Mouse (Mus musculus) layer of hippocampus, adult 11-12 months (tissue): Measurements from ENCODE around the gene Kbtbd2.

Experiments used
- DNase-seq: peaks from one replicate; pipeline ENCODE4 v3.0.0; 2022; ENCODE audit warnings: low spot score

Kbtbd2 gene

GRCm38 (mm10) chr6:56785068-56785467 lies 12.5 kb downstream of the Kbtbd2 start:
- DNase-seq: no peak

GRCm38 (mm10) chr6:56783561-56784272 lies 13.9 kb downstream of the Kbtbd2 start:
- DNase-seq: no peak

DNA sequence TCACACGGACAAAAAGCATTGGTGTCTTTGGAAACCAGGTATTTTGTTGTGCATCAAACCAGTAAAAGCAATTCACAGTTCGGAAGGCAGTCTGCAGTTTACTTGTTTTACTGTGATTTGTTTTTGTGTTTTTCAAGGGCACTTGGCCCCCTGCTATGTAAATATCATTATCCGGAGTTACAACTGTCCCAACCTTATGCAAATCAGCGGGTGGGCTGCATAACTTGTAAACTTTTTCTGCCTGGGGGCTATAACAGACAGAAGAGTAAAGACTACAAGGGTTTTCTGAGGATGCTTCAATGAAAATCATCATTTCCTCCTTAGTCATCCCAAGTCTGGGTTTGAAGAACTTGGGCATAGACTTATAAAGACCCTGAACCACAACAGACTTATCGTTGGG lies 18.0 kb downstream of the Kbtbd2 start:
- DNase-seq: no peak

- DNase-seq: no peak
These were observed 21.8 kb downstream of the Kbtbd2 start for GRCm38 (mm10) chr6:56775816-56776215.

DNA sequence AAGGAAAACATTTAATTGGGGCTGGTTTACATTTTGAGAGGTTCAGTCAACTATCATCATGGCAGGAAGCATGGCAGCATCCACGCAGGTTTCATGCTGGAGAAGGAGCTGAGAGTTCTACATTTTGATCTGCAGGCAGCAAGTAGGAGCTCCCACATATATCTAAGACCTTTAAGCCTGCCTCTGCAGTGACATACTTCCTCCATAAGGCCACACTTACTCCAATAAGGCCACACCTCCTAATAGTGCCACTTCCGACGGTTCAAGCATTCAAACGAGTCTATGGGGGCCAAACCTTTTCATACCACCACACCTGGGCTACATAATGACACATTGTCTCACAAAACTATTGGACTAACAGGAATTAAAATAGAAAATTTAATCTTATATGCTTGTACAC lies 31.9 kb downstream of the Kbtbd2 start:
- DNase-seq: no peak

GRCm38 (mm10) chr6:56765265-56765664 lies 32.3 kb downstream of the Kbtbd2 start:
- DNase-seq: no peak

GRCm38 (mm10) chr6:56759324-56759723 lies 38.3 kb downstream of the Kbtbd2 start:
- DNase-seq: no peak

DNA sequence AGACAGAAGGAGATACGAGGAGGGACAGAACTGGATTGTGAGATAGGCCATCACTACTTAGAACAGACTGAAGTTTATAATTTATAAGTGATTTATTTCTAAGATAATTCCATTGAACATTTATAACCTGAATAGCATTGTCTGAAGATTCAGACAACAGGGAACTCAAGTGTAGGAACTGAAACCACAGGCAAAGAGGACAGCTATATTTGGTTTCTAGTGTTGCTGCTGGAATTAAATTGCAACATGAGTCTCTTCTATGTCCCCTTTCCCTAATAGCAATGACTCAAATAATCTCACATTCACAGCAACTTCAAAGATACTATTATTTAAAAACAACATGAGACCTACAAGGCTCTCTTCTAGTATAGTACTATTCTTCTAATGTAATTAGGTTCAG lies 41.5 kb downstream of the Kbtbd2 start:
- no peak for DNase-seq

- no peak for DNase-seq
These were observed 43.9 kb downstream of the Kbtbd2 start for GRCm38 (mm10) chr6:56753719-56754118.

- DNase-seq: no peak
These were observed 51.6 kb downstream of the Kbtbd2 start for GRCm38 (mm10) chr6:56745950-56746543.

- no peak for DNase-seq
These were observed 65.1 kb downstream of the Kbtbd2 start for GRCm38 (mm10) chr6:56732545-56732944.
